Mouse (Mus musculus) erythroblast, embryonic 14.5 days (primary cell): ENCODE measurements around the gene Cdc73. TPM values are rescaled to one million over a fixed set of nuclear protein-coding genes. Genes with fewer than 3 reads are reported as not detected.

ENCODE experiments used
- H3K27me3 ChIP-seq: 2 replicates; pipeline ENCODE4 v1.6.1; 2012; ENCODE audit warnings: inconsistent platforms; ENCODE audit not compliant: control insufficient read depth
- H3K36me3 ChIP-seq: 2 replicates; pipeline ENCODE4 v1.6.1; 2012; ENCODE audit warnings: mild to moderate bottlenecking, inconsistent platforms; ENCODE audit not compliant: control insufficient read depth
- H3K4me1 ChIP-seq: 2 replicates; pipeline ENCODE4 v1.6.1; 2012; ENCODE audit warnings: inconsistent platforms; ENCODE audit not compliant: control insufficient read depth
- H3K4me3 ChIP-seq: replicated peaks from 2 replicates; pipeline ENCODE3; 2012; ENCODE audit warnings: moderate library complexity, mild to moderate bottlenecking, inconsistent platforms
- H3K9me3 ChIP-seq: 2 replicates; pipeline ENCODE4 v1.6.1; 2012; ENCODE audit warnings: low read length, inconsistent platforms, mixed read lengths; ENCODE audit not compliant: control insufficient read depth
- GATA1 ChIP-seq: IDR thresholded peaks from 2 replicates; pipeline ENCODE4 v1.6.1; 2012; ENCODE audit warnings: low read length, inconsistent platforms, mixed read lengths
- TAL1 ChIP-seq: IDR thresholded peaks from 3 replicates; pipeline ENCODE4 v1.6.1; 2012; ENCODE audit warnings: low read length, inconsistent platforms, mixed read lengths
- polyA plus RNA-seq: library from polyadenylated mRNA; stranded (reverse); fragments of >175 nt; gene quantifications from 2 replicates; pipeline ENCODE4 v1.2.3, GENCODE M21; 2012

Cdc73 gene
- polyA plus RNA-seq, 1 experiment = 0.26 TPM

DNA sequence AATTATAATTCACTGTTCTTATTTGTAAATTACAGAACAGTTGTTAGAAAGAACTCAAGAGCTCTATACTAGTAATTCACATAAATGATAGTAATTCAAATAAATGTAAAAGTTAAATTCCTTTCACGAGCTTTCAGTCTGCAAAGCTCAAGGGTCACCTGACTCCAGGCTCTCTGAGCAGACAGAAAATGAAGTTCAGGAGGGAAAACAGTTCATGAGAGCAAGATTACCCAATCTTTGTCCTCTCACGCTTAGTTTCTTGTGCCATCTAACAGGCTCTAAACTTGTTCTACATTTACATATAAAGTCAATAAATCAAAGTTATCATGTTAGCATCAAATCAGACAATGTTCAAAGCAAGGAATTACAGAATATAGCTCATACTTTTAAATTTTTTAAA lies 93.8 kb downstream of the Cdc73 start:
- Histone ChIP-seq H3K27me3 (no peaks in the 10 kb centered on the region), H3K9me3 (no peaks in the 10 kb centered on the region), H3K4me3 (no peak overlapping the region), H3K36me3 (peaks cover 15% of the 10 kb centered on the region), H3K4me1 (no peaks in the 10 kb centered on the region)
- TF ChIP-seq GATA1 (no peak), TAL1 (no peak)

DNA sequence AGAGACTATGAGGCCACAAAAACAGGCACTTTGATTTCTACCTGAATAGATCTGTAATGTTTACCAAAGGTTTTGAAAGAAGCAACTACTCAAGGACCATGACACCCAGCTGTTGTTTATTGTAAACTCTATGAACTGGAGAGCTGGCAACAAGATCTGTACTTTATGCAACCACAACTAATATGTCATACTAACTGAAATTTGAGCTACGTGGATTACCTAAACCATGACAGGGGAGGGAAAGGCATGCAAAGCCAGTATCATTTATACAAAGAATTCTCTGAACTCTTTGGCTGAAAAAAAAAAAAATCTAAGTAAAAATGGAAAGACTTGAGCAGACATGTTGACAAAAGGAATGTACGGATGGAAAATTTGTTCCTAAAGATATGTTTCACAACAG lies 105.8 kb downstream of the Cdc73 start:
- H3K4me3 ChIP-seq = no peak overlapping the region
- no peaks in the 10 kb centered on the region; the same call in 1 of the 2 replicates for H3K9me3 ChIP-seq
- no peaks in the 10 kb centered on the region for H3K36me3 ChIP-seq
- no peaks in the 10 kb centered on the region for H3K27me3 ChIP-seq
- H3K4me1 ChIP-seq = no peaks in the 10 kb centered on the region
- TF ChIP-seq GATA1 (no peak), TAL1 (no peak)

DNA sequence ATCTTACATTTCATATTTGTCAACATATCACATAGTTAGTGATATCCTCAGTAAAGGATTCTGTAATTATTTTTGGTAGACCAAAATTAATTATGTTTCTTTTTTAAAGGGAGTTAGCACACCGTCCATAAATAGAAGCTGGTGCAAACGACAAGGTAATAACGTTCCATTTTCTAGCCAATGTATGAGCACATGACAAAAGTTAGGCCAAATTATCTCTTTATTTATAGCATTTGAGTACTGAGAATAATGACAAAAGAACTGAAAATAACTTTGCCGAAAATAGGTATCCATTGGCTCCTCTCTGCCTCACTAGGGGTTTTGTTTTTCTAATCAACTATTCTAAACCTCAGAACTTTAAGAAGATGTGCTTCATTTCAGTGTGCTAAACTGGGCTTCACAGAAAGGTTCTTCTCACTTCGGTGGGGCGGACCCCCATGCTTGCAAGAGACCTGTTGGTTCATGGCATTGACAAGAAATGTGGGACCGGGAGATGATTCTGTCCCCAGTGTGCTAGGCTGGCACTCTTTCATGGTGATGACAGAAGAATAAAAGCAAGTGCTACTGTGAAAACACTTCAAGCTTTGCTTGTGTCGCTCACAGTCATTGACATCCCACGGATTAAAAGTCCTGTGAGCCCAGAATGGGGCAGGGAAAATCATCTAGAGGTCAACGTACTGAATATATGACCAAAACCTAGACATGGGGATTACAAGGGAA lies 125.7 kb downstream of the Cdc73 start:
- Histone ChIP-seq H3K27me3 (no peaks in the 10 kb centered on the region), H3K4me3 (no peak overlapping the region), H3K4me1 (no peaks in the 10 kb centered on the region), H3K36me3 (no peaks in the 10 kb centered on the region), H3K9me3 (no peaks in the 10 kb centered on the region)
- TF ChIP-seq GATA1 = no peak
- TF ChIP-seq TAL1 = no peak

DNA sequence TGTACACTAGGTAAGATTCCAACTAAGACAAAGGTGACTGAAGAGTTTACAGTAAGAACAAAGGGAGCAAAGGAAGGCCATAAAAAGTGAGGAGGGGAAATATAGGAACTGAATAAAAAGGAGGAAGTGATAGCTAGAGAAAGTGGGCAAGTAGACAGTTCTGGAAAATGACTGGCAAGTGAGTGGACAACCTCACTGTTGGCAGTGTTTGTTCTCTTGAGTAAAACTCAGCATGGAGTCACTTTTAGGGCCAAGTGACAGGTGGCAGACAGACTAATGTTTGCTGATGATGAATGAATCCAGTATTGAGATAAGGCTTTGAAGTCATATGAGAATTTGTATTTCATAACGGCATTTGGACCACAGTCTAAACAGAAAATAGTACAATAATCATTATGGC lies 144.5 kb downstream of the Cdc73 start:
- Histone ChIP-seq H3K9me3 (no peaks in the 10 kb centered on the region), H3K36me3 (no peaks in the 10 kb centered on the region), H3K4me1 (no peaks in the 10 kb centered on the region), H3K4me3 (no peak overlapping the region), H3K27me3 (no peaks in the 10 kb centered on the region)
- no peak for TF ChIP-seq TAL1
- TF ChIP-seq GATA1 = no peak

DNA sequence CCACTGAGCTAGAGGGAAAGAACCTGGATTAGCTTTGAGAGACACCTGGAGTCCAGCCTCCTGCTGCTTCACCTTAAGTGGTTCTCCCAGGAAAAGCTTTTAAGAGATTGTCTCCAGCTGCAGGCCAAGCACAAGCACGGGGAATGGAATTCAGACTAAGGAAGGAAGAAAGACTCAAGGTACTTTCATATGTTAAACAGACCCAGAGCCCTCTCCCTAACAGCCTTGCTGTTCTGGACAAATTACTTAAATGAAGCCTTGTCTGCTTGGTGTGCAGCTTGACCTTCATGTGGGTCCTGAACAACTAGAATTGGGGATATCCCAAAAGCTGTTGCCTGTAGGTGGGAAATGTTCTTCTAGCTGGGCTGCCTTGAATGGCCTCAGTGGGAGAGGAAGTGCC lies 147.2 kb downstream of the Cdc73 start:
- TF ChIP-seq TAL1 (no peak), GATA1 (no peak)
- H3K4me3 ChIP-seq = no peak overlapping the region
- H3K27me3 ChIP-seq = no peaks in the 10 kb centered on the region
- H3K4me1 ChIP-seq = no peaks in the 10 kb centered on the region
- no peaks in the 10 kb centered on the region for H3K36me3 ChIP-seq
- no peaks in the 10 kb centered on the region for H3K9me3 ChIP-seq

DNA sequence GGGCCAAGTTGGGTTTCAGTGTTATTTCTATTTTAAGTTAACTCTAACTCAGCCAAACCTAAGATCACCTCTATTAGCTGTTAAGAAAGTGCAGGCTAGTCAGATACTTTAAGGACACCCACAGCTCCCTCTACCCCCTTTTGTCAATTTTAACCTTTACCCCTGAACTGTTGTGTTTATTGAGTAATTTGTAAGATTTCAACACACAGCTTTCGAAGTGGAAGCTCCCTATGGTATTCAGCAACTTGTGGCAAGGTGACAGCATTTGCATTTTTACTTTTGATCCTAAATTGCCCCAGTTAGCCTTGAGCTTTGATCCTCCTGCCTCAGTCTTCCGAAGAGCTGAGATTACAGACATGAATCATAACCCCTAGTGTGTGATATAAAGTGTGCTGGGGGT lies 148.1 kb downstream of the Cdc73 start:
- Histone ChIP-seq H3K36me3 (no peaks in the 10 kb centered on the region), H3K4me1 (no peaks in the 10 kb centered on the region), H3K9me3 (no peaks in the 10 kb centered on the region), H3K27me3 (no peaks in the 10 kb centered on the region), H3K4me3 (no peak overlapping the region)
- TF ChIP-seq GATA1 (no peak), TAL1 (no peak)

Other genes starting within 250 kb of the Cdc73 start
- under 0.01 TPM in 1 of 2 replicates, not detected in the other for gene B3galt2, start 62.2 kb downstream of the Cdc73 start, polyA plus RNA-seq
- 6.1 and 9.4 TPM in 2 replicates for gene Glrx2, start 13.4 kb upstream of the Cdc73 start, polyA plus RNA-seq
- 0.02 TPM in 1 of 2 replicates, not detected in the other for gene Trove2, start 74.2 kb upstream of the Cdc73 start, polyA plus RNA-seq
- gene Uchl5, start 74.4 kb upstream of the Cdc73 start, polyA plus RNA-seq = 2.9 and 7.8 TPM in 2 replicates